Mouse (Mus musculus) CH12.LX (cell line): ENCODE results near the gene Tmem106c. TPM values are rescaled to one million over a fixed set of nuclear protein-coding genes. Genes with fewer than 3 reads are reported as not detected.

Source experiments
- DNase-seq: peaks from one replicate; pipeline ENCODE4 v3.0.0-alpha.2; 2013; ENCODE audit errors: extremely low read depth
- H3K27ac ChIP-seq: 2 replicates; pipeline ENCODE4 v1.5.1; 2012; ENCODE audit warnings: low read depth, mild to moderate bottlenecking, control low read depth, moderate library complexity; ENCODE audit not compliant: insufficient read depth
- H3K27me3 ChIP-seq: replicated peaks from 2 replicates; pipeline ENCODE3; 2012; ENCODE audit warnings: inconsistent platforms
- H3K36me3 ChIP-seq, 2 experiments: replicated peaks in 1 of 2; 2 replicates each; pipeline versions ENCODE3 to v1.6.1; 2012; ENCODE audit warnings: inconsistent platforms in 1 of 2, low read length in 1 of 2, mild to moderate bottlenecking in 1 of 2, mixed read lengths in 1 of 2, moderate library complexity in 1 of 2; ENCODE audit not compliant: control insufficient read depth in 1 of 2, insufficient read depth in 1 of 2
- H3K4me1 ChIP-seq, 2 experiments: 2 replicates each; pipeline ENCODE4 v1.6.1; 2012; ENCODE audit warnings: inconsistent platforms in 1 of 2, moderate library complexity in 1 of 2; ENCODE audit not compliant: insufficient read depth in 2 of 2, control insufficient read depth in 1 of 2
- H3K4me2 ChIP-seq: 2 replicates; pipeline ENCODE4 v1.6.1; 2012; ENCODE audit warnings: low read depth, mild to moderate bottlenecking, control low read depth; ENCODE audit not compliant: poor library complexity, insufficient read depth, severe bottlenecking
- H3K4me3 ChIP-seq, 3 experiments: fragments of 150-350 bp in 1 of 3; sonication (generic) in 1 of 3; replicated peaks in 1 of 3; 2 replicates each; pipeline versions ENCODE3 to v1.5.1; 2011 to 2012; ENCODE audit warnings: low read depth in 2 of 3, low read length in 2 of 3, mild to moderate bottlenecking in 2 of 3, moderate library complexity in 2 of 3, control low read depth in 1 of 3, improper control_type of control experiment in 1 of 3, inconsistent platforms in 1 of 3, mixed read lengths in 1 of 3; ENCODE audit not compliant: poor library complexity in 1 of 3
- H3K79me2 ChIP-seq: replicated peaks from 2 replicates; pipeline ENCODE4 v1.6.1; 2012; ENCODE audit warnings: mild to moderate bottlenecking, moderate library complexity; ENCODE audit not compliant: control insufficient read depth, poor library complexity, insufficient read depth, severe bottlenecking; ENCODE audit errors: extremely low read depth
- H3K9ac ChIP-seq: 2 replicates; pipeline ENCODE4 v1.6.1; 2012; ENCODE audit warnings: low read depth, mild to moderate bottlenecking, control low read depth, moderate library complexity; ENCODE audit not compliant: insufficient read depth
- H3K9me3 ChIP-seq: replicated peaks from 2 replicates; pipeline ENCODE3; 2012; ENCODE audit warnings: low read length, inconsistent platforms, mixed read lengths
- BHLHE40 ChIP-seq: IDR thresholded peaks from 2 replicates; pipeline ENCODE4 v1.6.1; 2011; ENCODE audit warnings: mild to moderate bottlenecking, low read depth, low read length, improper control_type of control experiment
- CHD1 ChIP-seq: IDR thresholded peaks from 2 replicates; pipeline ENCODE4 v1.6.1; 2012; ENCODE audit warnings: low read depth, low read length, improper control_type of control experiment, inconsistent platforms
- E2F4 ChIP-seq: IDR thresholded peaks from 2 replicates; pipeline ENCODE4 v1.6.1; 2011; ENCODE audit warnings: low read depth, low read length, improper control_type of control experiment; ENCODE audit not compliant: insufficient replicate concordance
- ELF1 ChIP-seq: IDR thresholded peaks from 2 replicates; pipeline ENCODE4 v1.6.1; 2014; ENCODE audit warnings: low read depth, mild to moderate bottlenecking, inconsistent platforms, low read length, improper control_type of control experiment
- GABPA ChIP-seq: IDR thresholded peaks from 2 replicates; pipeline ENCODE4 v1.6.1; 2012; ENCODE audit warnings: low read depth, low read length, improper control_type of control experiment, inconsistent platforms; ENCODE audit not compliant: insufficient replicate concordance
- KAT2A ChIP-seq: IDR thresholded peaks from 2 replicates; pipeline ENCODE4 v1.6.1; 2012; ENCODE audit warnings: low read length, improper control_type of control experiment, inconsistent platforms; ENCODE audit not compliant: insufficient replicate concordance
- MAFK ChIP-seq: IDR thresholded peaks from 2 replicates; pipeline ENCODE4 v1.6.1; 2011; ENCODE audit warnings: low read length, improper control_type of control experiment; ENCODE audit not compliant: insufficient replicate concordance
- MAZ ChIP-seq: IDR thresholded peaks from 2 replicates; pipeline ENCODE4 v1.6.1; 2012; ENCODE audit warnings: low read depth, mild to moderate bottlenecking, inconsistent platforms, low read length, improper control_type of control experiment, moderate library complexity
- MXI1 ChIP-seq: IDR thresholded peaks from 2 replicates; pipeline ENCODE4 v1.6.1; 2011; ENCODE audit warnings: mild to moderate bottlenecking, low read depth, low read length, improper control_type of control experiment
- PAX5 ChIP-seq: IDR thresholded peaks from 2 replicates; pipeline ENCODE4 v1.6.1; 2012; ENCODE audit warnings: low read length, inconsistent platforms, mixed read lengths
- POLR2AphosphoS2 ChIP-seq: IDR thresholded peaks from 2 replicates; pipeline ENCODE4 v1.6.1; 2011; ENCODE audit warnings: low read depth, low read length, improper control_type of control experiment
- RAD21 ChIP-seq: IDR thresholded peaks from 2 replicates; pipeline ENCODE4 v1.6.1; 2011; ENCODE audit warnings: low read depth, mild to moderate bottlenecking, low read length, improper control_type of control experiment, moderate library complexity
- SMC3 ChIP-seq: IDR thresholded peaks from 2 replicates; pipeline ENCODE4 v1.6.1; 2011; ENCODE audit warnings: low read depth, low read length, improper control_type of control experiment
- TBP ChIP-seq: conservative IDR thresholded peaks from 2 replicates; pipeline ENCODE4 v1.6.1; 2011; ENCODE audit warnings: low read depth, low read length, improper control_type of control experiment
- TCF12 ChIP-seq: IDR thresholded peaks from 2 replicates; pipeline ENCODE4 v1.6.1; 2014; ENCODE audit warnings: low read depth, mild to moderate bottlenecking, inconsistent platforms, low read length, improper control_type of control experiment
- USF2 ChIP-seq: conservative IDR thresholded peaks from 2 replicates; pipeline ENCODE4 v1.6.1; 2011; ENCODE audit warnings: low read depth, low read length, improper control_type of control experiment
- ZC3H11A ChIP-seq: IDR thresholded peaks from 2 replicates; pipeline ENCODE4 v1.6.1; 2012; ENCODE audit warnings: low read depth, mild to moderate bottlenecking, inconsistent platforms, low read length, improper control_type of control experiment
- ZNF384 ChIP-seq: IDR thresholded peaks from 2 replicates; pipeline ENCODE4 v1.6.1; 2012; ENCODE audit warnings: low read depth, low read length, improper control_type of control experiment, inconsistent platforms
- dilution Hi-C: fragments of 300-500 bp; cut with MboI; formaldehyde crosslinking; loops from 2 replicates; pipeline ENCODE4 v1.14.3; 2020; ENCODE audit warnings: low sequenced_read_pairs; ENCODE audit not compliant: extremely low pct_unique_long_range_greater_than_20kb, extremely low pct_ligation_motif_present
- in situ Hi-C: fragments of 300-500 bp; cut with MboI; formaldehyde crosslinking; loops from 3 replicates; pipeline ENCODE4 v1.14.3; 2019; ENCODE audit warnings: low sequenced_read_pairs, low pct_ligation_motif_present, low pct_unique_long_range_greater_than_20kb, mixed read lengths
- polyA plus RNA-seq: library from polyadenylated mRNA; unstranded; fragments of >175 nt; gene quantifications from 2 replicates; pipeline ENCODE4 v1.2.1, GENCODE M21; 2012; ENCODE audit warnings: low read depth; ENCODE audit not compliant: insufficient read length
- total RNA-seq, 2 experiments: library from RNA; depleted of rRNA; stranded (reverse); fragments of 300-350 nt in 1 of 2; fragments of >200 nt in 1 of 2; gene quantifications; 2 replicates each; pipeline ENCODE4 v1.2.3; 2012 to 2014

Tmem106c gene
- total and polyA plus RNA-seq, 3 experiments = 18.5 to 25.7 (median 25.5) TPM

DNA sequence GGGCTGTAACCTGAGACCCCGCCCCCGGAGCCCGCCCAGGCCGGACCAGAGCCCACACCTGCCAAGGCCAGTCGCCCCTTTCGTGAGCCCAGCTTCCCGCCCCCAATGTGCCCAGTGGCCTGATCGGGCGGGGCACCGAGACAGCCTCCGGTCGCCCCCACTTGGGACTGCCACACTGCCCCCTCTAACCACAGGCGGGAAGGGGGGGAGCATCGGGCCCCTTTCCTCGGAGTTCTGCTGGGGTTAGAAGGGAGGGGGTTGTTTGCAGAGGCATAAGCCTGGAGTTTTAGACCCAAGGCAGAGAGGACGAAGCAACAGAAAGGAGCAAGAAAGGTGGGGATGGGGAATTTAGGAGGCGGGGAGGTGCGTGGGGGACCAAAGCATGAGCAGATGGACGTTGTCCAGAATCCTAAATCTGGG, 40.8 kb downstream of the Tmem106c start:
- no peaks in the 10 kb centered on the region for H3K36me3 ChIP-seq
- no peak for TF ChIP-seq MAFK
- in situ Hi-C loops = no loop called here
- no peak overlapping the region for H3K4me3 ChIP-seq
- peaks cover 92% of the 10 kb centered on the region for H3K27me3 ChIP-seq
- H3K4me2 ChIP-seq = no peak overlapping the region
- H3K79me2 ChIP-seq = no peaks in the 10 kb centered on the region
- H3K27ac ChIP-seq = no peak overlapping the region
- H3K9ac ChIP-seq = no peak overlapping the region
- no peak for DNase-seq
- H3K4me1 ChIP-seq = peaks cover 0 to 4% of the 10 kb centered on the region in 2 experiments; a peak in 1 of 4 replicates
- H3K9me3 ChIP-seq = peaks cover 13% of the 10 kb centered on the region
- dilution Hi-C loops = no loop called here

GRCm38 (mm10) chr15:98005181-98005580, 41.2 kb downstream of the Tmem106c start:
- peaks cover 91% of the 10 kb centered on the region for H3K27me3 ChIP-seq
- no peak for DNase-seq
- peaks cover 13% of the 10 kb centered on the region for H3K9me3 ChIP-seq
- H3K4me2 ChIP-seq = no peak overlapping the region
- in situ Hi-C loops (no loop called here), dilution Hi-C loops (no loop called here)
- no peak overlapping the region for H3K27ac ChIP-seq
- peaks cover 0 to 4% of the 10 kb centered on the region in 2 experiments; a peak in 1 of 4 replicates for H3K4me1 ChIP-seq
- H3K9ac ChIP-seq = no peak overlapping the region
- no peak for TF ChIP-seq SMC3
- no peak for TF ChIP-seq TCF12
- TF ChIP-seq E2F4 = no peak
- no peak for TF ChIP-seq MAZ
- no peak for TF ChIP-seq BHLHE40
- no peak for TF ChIP-seq PAX5
- no peak for TF ChIP-seq POLR2AphosphoS2
- TF ChIP-seq GABPA = no peak
- TF ChIP-seq MXI1 = no peak
- TF ChIP-seq KAT2A = no peak
- no peak for TF ChIP-seq RAD21
- TF ChIP-seq ZC3H11A = no peak
- no peak for TF ChIP-seq ELF1
- TF ChIP-seq TBP = no peak
- no peak for TF ChIP-seq CHD1
- no peak for TF ChIP-seq ZNF384
- TF ChIP-seq USF2 = no peak
- no peaks in the 10 kb centered on the region for H3K36me3 ChIP-seq
- H3K4me3 ChIP-seq = no peak overlapping the region
- H3K79me2 ChIP-seq = no peaks in the 10 kb centered on the region
